Mouse (Mus musculus) hindbrain, embryonic 16.5 days (tissue): ENCODE results near the gene Nrxn2. TPM values are rescaled to one million over a fixed set of nuclear protein-coding genes. Genes with fewer than 3 reads are reported as not detected.
A peak's percentile ranks its signal among the peaks of the same experiment; 100 is the strongest.

Source experiments
- ATAC-seq: fragments of 200-750 bp; cut with Nextera tagmentation; 2 replicates; pipeline ENCODE4 v1.8.0; 2017; ENCODE audit warnings: moderate TSS enrichment, moderate library complexity
- H3K27ac ChIP-seq: fragments of 300-500 bp; sonication (generic); 2 replicates; pipeline ENCODE4 v1.5.1; 2014; ENCODE audit warnings: low read depth, mild to moderate bottlenecking, control low read depth, low read length, moderate library complexity
- H3K27me3 ChIP-seq: fragments of 300-500 bp; sonication (generic); replicated peaks from 2 replicates; pipeline ENCODE4 v1.6.1; 2014; ENCODE audit warnings: low read length; ENCODE audit not compliant: control insufficient read depth, insufficient read depth
- H3K36me3 ChIP-seq: fragments of 300-500 bp; sonication (generic); 2 replicates; pipeline ENCODE4 v1.6.1; 2014; ENCODE audit warnings: mild to moderate bottlenecking, low read length, moderate library complexity, mixed read lengths; ENCODE audit not compliant: control insufficient read depth, insufficient read depth
- H3K4me1 ChIP-seq: fragments of 300-500 bp; sonication (generic); 2 replicates; pipeline ENCODE4 v1.6.1; 2014; ENCODE audit warnings: low read depth, low read length; ENCODE audit not compliant: control insufficient read depth, insufficient read depth
- H3K4me2 ChIP-seq: fragments of 300-500 bp; sonication (generic); 2 replicates; pipeline ENCODE4 v1.6.1; 2014; ENCODE audit warnings: mild to moderate bottlenecking, low read length, control low read depth, moderate library complexity
- H3K4me3 ChIP-seq: fragments of 300-500 bp; sonication (generic); 2 replicates; pipeline ENCODE4 v1.5.1; 2014; ENCODE audit warnings: mild to moderate bottlenecking, low read length, control low read depth, moderate library complexity
- H3K9ac ChIP-seq: fragments of 300-500 bp; sonication (generic); 2 replicates; pipeline ENCODE4 v1.6.1; 2014; ENCODE audit warnings: low read depth, mild to moderate bottlenecking, control low read depth, low read length, moderate library complexity
- H3K9me3 ChIP-seq: fragments of 300-500 bp; sonication (generic); 2 replicates; pipeline ENCODE4 v1.6.1; 2014; ENCODE audit warnings: mild to moderate bottlenecking, low read length, moderate library complexity; ENCODE audit not compliant: control insufficient read depth
- WGBS: fragments of 180-500 bp; shearing (Covaris S2); extraction: QIAGEN DNeasy Blood & Tissue Kit; methylation state at CpG from one replicate; pipeline ENCODE4 v1.1.7; 2014; 5-methylcytosine and 5-hydroxymethylcytosine counted together
- polyA plus RNA-seq: library from polyadenylated mRNA; unstranded; fragments of >200 nt; fragmentation: Nextera tagmentation; extraction: Ambion mirVana; gene quantifications from 2 replicates; pipeline ENCODE4 v1.2.1, GENCODE M21; 2015

The Nrxn2 gene
- polyA plus RNA-seq, 1 experiment from 2014 or later, result 37.1 TPM

- Histone ChIP-seq H3K27me3 (no peaks in the 10 kb centered on the region), H3K4me1 (peaks cover 24% of the 10 kb centered on the region), H3K4me3 (no peak overlapping the region), H3K9ac (no peak overlapping the region), H3K36me3 (no peaks in the 10 kb centered on the region; the same call in none of the 2 replicates), H3K27ac (no peak overlapping the region), H3K9me3 (no peaks in the 10 kb centered on the region), H3K4me2 (no peak overlapping the region)
- WGBS, result 89% methylated on average over 15 of the region's 15 CpGs
- no peak for ATAC-seq
Measured at GRCm38 (mm10) chr19:6467374-6467979, 48.9 kb downstream of the Nrxn2 start.

GRCm38 (mm10) chr19:6471630-6472029 lies 53.1 kb downstream of the Nrxn2 start:
- no peaks in the 10 kb centered on the region for H3K27me3 ChIP-seq
- no peak overlapping the region for H3K27ac ChIP-seq
- H3K4me1 ChIP-seq, result peaks cover 3% of the 10 kb centered on the region; the same call in 1 of the 2 replicates
- ATAC-seq, result no peak
- peaks cover 12% of the 10 kb centered on the region for H3K36me3 ChIP-seq
- H3K4me2 ChIP-seq, result no peak overlapping the region
- no peaks in the 10 kb centered on the region for H3K9me3 ChIP-seq
- WGBS, result 84% methylated on average over 5 of the region's 5 CpGs
- H3K9ac ChIP-seq, result no peak overlapping the region
- H3K4me3 ChIP-seq, result no peak overlapping the region

GRCm38 (mm10) chr19:6472821-6473220 lies 54.3 kb downstream of the Nrxn2 start:
- Histone ChIP-seq H3K36me3 (peaks cover 16% of the 10 kb centered on the region), H3K9ac (no peak overlapping the region), H3K4me3 (no peak overlapping the region), H3K27me3 (no peaks in the 10 kb centered on the region), H3K9me3 (no peaks in the 10 kb centered on the region), H3K4me1 (peaks cover 3% of the 10 kb centered on the region; the same call in 1 of the 2 replicates), H3K27ac (no peak overlapping the region), H3K4me2 (no peak overlapping the region)
- WGBS, result 91% methylated on average over 9 of the region's 9 CpGs
- no peak for ATAC-seq

GRCm38 (mm10) chr19:6474706-6475105 lies 56.2 kb downstream of the Nrxn2 start:
- no peak overlapping the region for H3K4me2 ChIP-seq
- 38% methylated on average over 15 of the region's 15 CpGs for WGBS
- H3K9me3 ChIP-seq, result no peaks in the 10 kb centered on the region
- H3K4me1 ChIP-seq, result peaks cover 3% of the 10 kb centered on the region; the same call in 1 of the 2 replicates
- 0 out of 2 replicates have a peak, but pooled peaks have one; percentile 29 for ATAC-seq
- H3K36me3 ChIP-seq, result peaks cover 18% of the 10 kb centered on the region
- H3K27me3 ChIP-seq, result no peaks in the 10 kb centered on the region
- no peak overlapping the region for H3K4me3 ChIP-seq
- no peak overlapping the region for H3K9ac ChIP-seq
- H3K27ac ChIP-seq, result peak overlapping the region; percentile 34; the same call in 1 of the 2 replicates

- Histone ChIP-seq H3K4me3 (no peak overlapping the region), H3K9me3 (no peaks in the 10 kb centered on the region), H3K27me3 (no peaks in the 10 kb centered on the region), H3K4me1 (peaks cover 3% of the 10 kb centered on the region; the same call in 1 of the 2 replicates), H3K27ac (peak overlapping the region; percentile 34; the same call in 1 of the 2 replicates), H3K9ac (no peak overlapping the region), H3K36me3 (peaks cover 18% of the 10 kb centered on the region), H3K4me2 (no peak overlapping the region)
- WGBS, result 44% methylated on average over 5 of the region's 5 CpGs
- peak; percentile 48; the same call in 1 of the 2 replicates for ATAC-seq
Measured at GRCm38 (mm10) chr19:6475129-6475528, 56.6 kb downstream of the Nrxn2 start.

GRCm38 (mm10) chr19:6477007-6477406 lies 58.5 kb downstream of the Nrxn2 start:
- H3K4me2 ChIP-seq, result no peak overlapping the region
- H3K9ac ChIP-seq, result no peak overlapping the region
- H3K4me1 ChIP-seq, result peaks cover 3% of the 10 kb centered on the region; the same call in 1 of the 2 replicates
- no peaks in the 10 kb centered on the region for H3K27me3 ChIP-seq
- H3K4me3 ChIP-seq, result no peak overlapping the region
- H3K9me3 ChIP-seq, result no peaks in the 10 kb centered on the region
- 78% methylated on average over 4 of the region's 4 CpGs for WGBS
- H3K27ac ChIP-seq, result no peak overlapping the region
- no peak for ATAC-seq
- H3K36me3 ChIP-seq, result peaks cover 24% of the 10 kb centered on the region

- no peak overlapping the region for H3K9ac ChIP-seq
- H3K4me1 ChIP-seq, result peaks cover 3% of the 10 kb centered on the region; the same call in 1 of the 2 replicates
- no peak overlapping the region for H3K27ac ChIP-seq
- no peaks in the 10 kb centered on the region for H3K9me3 ChIP-seq
- ATAC-seq, result no peak
- H3K27me3 ChIP-seq, result no peaks in the 10 kb centered on the region
- H3K4me3 ChIP-seq, result no peak overlapping the region
- 97% methylated on average over 2 of the region's 2 CpGs for WGBS
- no peak overlapping the region for H3K4me2 ChIP-seq
- peaks cover 28% of the 10 kb centered on the region for H3K36me3 ChIP-seq
Measured at GRCm38 (mm10) chr19:6478566-6478965, 60.0 kb downstream of the Nrxn2 start.

GRCm38 (mm10) chr19:6482886-6483285 lies 64.4 kb downstream of the Nrxn2 start:
- no peak overlapping the region for H3K4me2 ChIP-seq
- H3K4me3 ChIP-seq, result no peak overlapping the region
- no peak overlapping the region for H3K27ac ChIP-seq
- 61% methylated on average over 6 of the region's 6 CpGs for WGBS
- no peaks in the 10 kb centered on the region for H3K4me1 ChIP-seq
- no peak overlapping the region for H3K9ac ChIP-seq
- H3K9me3 ChIP-seq, result no peaks in the 10 kb centered on the region
- peaks cover 24% of the 10 kb centered on the region for H3K36me3 ChIP-seq
- no peaks in the 10 kb centered on the region for H3K27me3 ChIP-seq
- 0 out of 2 replicates have a peak, but pooled peaks have one; percentile 40 for ATAC-seq

GRCm38 (mm10) chr19:6485059-6485630 lies 66.6 kb downstream of the Nrxn2 start:
- 84% methylated on average over 13 of the region's 13 CpGs for WGBS
- H3K27me3 ChIP-seq, result no peaks in the 10 kb centered on the region
- ATAC-seq, result no peak

More at GRCm38 (mm10) chr19:6485059-6485630, 66.6 kb downstream of the Nrxn2 start:
- Histone ChIP-seq H3K36me3 (peaks cover 22% of the 10 kb centered on the region), H3K4me1 (peaks cover 4% of the 10 kb centered on the region), H3K9ac (no peak overlapping the region), H3K27ac (no peak overlapping the region; the same call in 1 of the 2 replicates), H3K9me3 (no peaks in the 10 kb centered on the region), H3K4me2 (no peak overlapping the region), H3K4me3 (no peak overlapping the region)
